Mouse (Mus musculus) neural tube, embryonic 15.5 days (tissue): ENCODE data around the gene Col26a1. TPM values are rescaled to one million over a fixed set of nuclear protein-coding genes. Genes with fewer than 3 reads are reported as not detected.
"Not testable (repeated sequence)": the region's sequence is repeated elsewhere in the genome, so short reads cannot be mapped to it uniquely, and the experiment has no call there.

Source experiments
- ATAC-seq: fragments of 200-750 bp; cut with Nextera tagmentation; 2 replicates; pipeline ENCODE4 v1.8.0; 2017; ENCODE audit warnings: mild to moderate bottlenecking, moderate TSS enrichment, moderate library complexity; ENCODE audit not compliant: low FRiP score
- H3K27ac ChIP-seq: fragments of 300-500 bp; sonication (generic); replicated peaks from 2 replicates; pipeline ENCODE4 v1.5.1; 2015; ENCODE audit warnings: mild to moderate bottlenecking, inconsistent platforms
- H3K27me3 ChIP-seq: fragments of 300-500 bp; sonication (generic); replicated peaks from 2 replicates; pipeline ENCODE4 v1.6.1; 2015; ENCODE audit warnings: inconsistent platforms
- H3K36me3 ChIP-seq: fragments of 300-500 bp; sonication (generic); 2 replicates; pipeline ENCODE4 v1.6.1; 2015; ENCODE audit warnings: inconsistent platforms
- H3K4me1 ChIP-seq: fragments of 300-500 bp; sonication (generic); 2 replicates; pipeline ENCODE4 v1.6.1; 2015; ENCODE audit warnings: inconsistent platforms
- H3K4me2 ChIP-seq: fragments of 300-500 bp; sonication (generic); 2 replicates; pipeline ENCODE4 v1.6.1; 2015; ENCODE audit warnings: inconsistent platforms, mild to moderate bottlenecking, moderate library complexity
- H3K4me3 ChIP-seq: fragments of 300-500 bp; sonication (generic); replicated peaks from 2 replicates; pipeline ENCODE4 v1.5.1; 2015; ENCODE audit warnings: mild to moderate bottlenecking, inconsistent platforms
- H3K9ac ChIP-seq: fragments of 300-500 bp; sonication (generic); replicated peaks from 2 replicates; pipeline ENCODE4 v1.6.1; 2015; ENCODE audit warnings: mild to moderate bottlenecking, inconsistent platforms
- H3K9me3 ChIP-seq: fragments of 300-500 bp; sonication (generic); replicated peaks from 2 replicates; pipeline ENCODE4 v1.6.1; 2016; ENCODE audit warnings: inconsistent platforms
- WGBS: fragments of 180-500 bp; shearing (Covaris S2); methylation state at CpG from one replicate; pipeline ENCODE4 v1.1.7; 2015; ENCODE audit warnings: mixed read lengths; 5-methylcytosine and 5-hydroxymethylcytosine counted together
- polyA plus RNA-seq: library from polyadenylated mRNA; unstranded; fragments of >200 nt; fragmentation: Nextera tagmentation; extraction: Ambion mirVana; gene quantifications from 2 replicates; pipeline ENCODE4 v1.2.1, GENCODE M21; 2015

Col26a1 gene
- polyA plus RNA-seq, 1 experiment from 2014 or later: 45.5 TPM

GRCm38 (mm10) chr5:136764157-136764669 is 118.8 kb downstream of the Col26a1 start:
- Histone ChIP-seq H3K27me3 (no peaks in the 10 kb centered on the region), H3K4me1 (no peaks in the 10 kb centered on the region), H3K4me3 (no peak overlapping the region), H3K36me3 (no peaks in the 10 kb centered on the region), H3K9ac (no peak overlapping the region), H3K4me2 (no peak overlapping the region), H3K9me3 (no peaks in the 10 kb centered on the region), H3K27ac (no peak overlapping the region)
- WGBS: 39% methylated on average over 8 of the region's 8 CpGs
- ATAC-seq: no peak

- WGBS: 69% methylated on average over 6 of the region's 6 CpGs
- no peak overlapping the region for H3K4me3 ChIP-seq
- H3K9me3 ChIP-seq: no peaks in the 10 kb centered on the region
- H3K27ac ChIP-seq: no peak overlapping the region
- H3K27me3 ChIP-seq: no peaks in the 10 kb centered on the region
- no peak overlapping the region for H3K4me2 ChIP-seq
- H3K9ac ChIP-seq: no peak overlapping the region
- no peaks in the 10 kb centered on the region for H3K4me1 ChIP-seq
- ATAC-seq: no peak
- H3K36me3 ChIP-seq: no peaks in the 10 kb centered on the region
Observed at GRCm38 (mm10) chr5:136760345-136760744, 122.7 kb downstream of the Col26a1 start.

- Histone ChIP-seq H3K9ac (no peak overlapping the region), H3K9me3 (no peaks in the 10 kb centered on the region), H3K36me3 (no peaks in the 10 kb centered on the region), H3K4me3 (no peak overlapping the region), H3K4me1 (no peaks in the 10 kb centered on the region), H3K27ac (no peak overlapping the region), H3K4me2 (no peak overlapping the region), H3K27me3 (no peaks in the 10 kb centered on the region)
- ATAC-seq: no peak
- 44% methylated on average over 6 of the region's 6 CpGs for WGBS
Observed at GRCm38 (mm10) chr5:136759781-136760180, 123.2 kb downstream of the Col26a1 start.

GRCm38 (mm10) chr5:136755696-136756095 is 127.3 kb downstream of the Col26a1 start:
- Histone ChIP-seq H3K4me2 (no peak overlapping the region), H3K9me3 (no peaks in the 10 kb centered on the region), H3K9ac (no peak overlapping the region), H3K27me3 (no peaks in the 10 kb centered on the region), H3K36me3 (no peaks in the 10 kb centered on the region), H3K27ac (no peak overlapping the region), H3K4me3 (no peak overlapping the region), H3K4me1 (no peaks in the 10 kb centered on the region)
- 1% methylated on average over 3 of the region's 3 CpGs for WGBS
- ATAC-seq: no peak

GRCm38 (mm10) chr5:136754053-136754591 is 128.9 kb downstream of the Col26a1 start:
- no peak overlapping the region for H3K4me2 ChIP-seq
- ATAC-seq: no peak
- H3K27me3 ChIP-seq: no peaks in the 10 kb centered on the region
- WGBS: 74% methylated on average over 14 of the region's 14 CpGs
- no peak overlapping the region for H3K4me3 ChIP-seq
- no peak overlapping the region for H3K27ac ChIP-seq
- peaks cover under 1% of the 10 kb centered on the region; the same call in 1 of the 2 replicates for H3K36me3 ChIP-seq
- no peaks in the 10 kb centered on the region for H3K9me3 ChIP-seq
- no peaks in the 10 kb centered on the region for H3K4me1 ChIP-seq
- H3K9ac ChIP-seq: no peak overlapping the region

GRCm38 (mm10) chr5:136753176-136753575 is 129.8 kb downstream of the Col26a1 start:
- not testable (repeated sequence) for ATAC-seq

GRCm38 (mm10) chr5:136752104-136752503 is 130.9 kb downstream of the Col26a1 start:
- Histone ChIP-seq H3K4me3 (no peak overlapping the region), H3K4me1 (no peaks in the 10 kb centered on the region), H3K9ac (no peak overlapping the region), H3K27me3 (no peaks in the 10 kb centered on the region), H3K9me3 (no peaks in the 10 kb centered on the region), H3K4me2 (no peak overlapping the region), H3K27ac (no peak overlapping the region), H3K36me3 (peaks cover 7% of the 10 kb centered on the region; the same call in 1 of the 2 replicates)
- ATAC-seq: no peak
- 97% methylated on average over 19 of the region's 19 CpGs for WGBS

More at GRCm38 (mm10) chr5:136753176-136753575, 129.8 kb downstream of the Col26a1 start:
- H3K27me3 ChIP-seq, H3K4me1 ChIP-seq, H3K4me2 ChIP-seq, H3K9me3 ChIP-seq, H3K27ac ChIP-seq, H3K9ac ChIP-seq, H3K36me3 ChIP-seq, H3K4me3 ChIP-seq: not testable (repeated sequence)
- 70% methylated on average over 7 of the region's 7 CpGs for WGBS

DNA sequence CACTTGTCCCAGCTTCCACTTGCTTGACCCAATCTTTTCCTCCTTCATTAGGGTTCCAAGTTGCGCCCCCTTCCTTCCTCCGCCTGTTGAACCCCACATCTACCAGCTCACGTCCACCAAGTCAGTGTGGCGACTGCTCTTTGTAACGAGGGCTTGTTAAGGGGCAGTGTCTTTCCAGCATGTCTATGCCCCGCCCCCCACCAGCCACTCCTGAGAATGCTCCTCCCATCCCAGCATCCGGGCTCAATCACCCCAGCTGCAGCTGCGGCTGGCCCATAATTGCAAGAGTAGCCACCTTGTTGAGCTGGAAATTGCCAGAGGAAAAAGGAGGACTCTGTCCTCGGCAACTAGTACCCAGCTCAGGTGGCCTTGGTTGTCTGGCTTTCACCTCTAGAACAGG is 136.4 kb downstream of the Col26a1 start:
- Histone ChIP-seq H3K4me2 (no peak overlapping the region), H3K27ac (no peak overlapping the region), H3K27me3 (no peaks in the 10 kb centered on the region), H3K4me1 (no peaks in the 10 kb centered on the region), H3K9me3 (no peaks in the 10 kb centered on the region), H3K9ac (no peak overlapping the region), H3K36me3 (peaks cover 7% of the 10 kb centered on the region; the same call in 1 of the 2 replicates), H3K4me3 (no peak overlapping the region)
- no peak for ATAC-seq
- 65% methylated on average over 9 of the region's 9 CpGs for WGBS

- H3K9ac ChIP-seq: no peak overlapping the region
- no peak overlapping the region for H3K4me2 ChIP-seq
- H3K27me3 ChIP-seq: no peaks in the 10 kb centered on the region; the same call in 1 of the 2 replicates
- H3K9me3 ChIP-seq: no peaks in the 10 kb centered on the region
- no peak overlapping the region for H3K27ac ChIP-seq
- H3K4me1 ChIP-seq: no peaks in the 10 kb centered on the region
- H3K4me3 ChIP-seq: no peak overlapping the region
- H3K36me3 ChIP-seq: no peaks in the 10 kb centered on the region
- WGBS: 49% methylated on average over 6 of the region's 6 CpGs
- no peak for ATAC-seq
Observed at GRCm38 (mm10) chr5:136738918-136739317, 144.1 kb downstream of the Col26a1 start.

- H3K27me3 ChIP-seq, H3K4me3 ChIP-seq, H3K4me1 ChIP-seq, H3K9me3 ChIP-seq, H3K4me2 ChIP-seq, ATAC-seq, H3K27ac ChIP-seq, H3K36me3 ChIP-seq, H3K9ac ChIP-seq: not testable (repeated sequence)
- 84% methylated on average over 5 of the region's 5 CpGs for WGBS
Observed at GRCm38 (mm10) chr5:136726271-136726670, 156.7 kb downstream of the Col26a1 start.

- no peak overlapping the region for H3K9ac ChIP-seq
- H3K27ac ChIP-seq: no peak overlapping the region
- no peaks in the 10 kb centered on the region for H3K9me3 ChIP-seq
- peaks cover 14% of the 10 kb centered on the region for H3K4me1 ChIP-seq
- no peak overlapping the region for H3K4me3 ChIP-seq
- H3K27me3 ChIP-seq: no peaks in the 10 kb centered on the region
- no peaks in the 10 kb centered on the region for H3K36me3 ChIP-seq
- no peak for ATAC-seq
- no peak overlapping the region for H3K4me2 ChIP-seq
- WGBS: 82% methylated on average over 5 of the region's 5 CpGs
Observed at GRCm38 (mm10) chr5:136721596-136721995, 161.4 kb downstream of the Col26a1 start.

DNA sequence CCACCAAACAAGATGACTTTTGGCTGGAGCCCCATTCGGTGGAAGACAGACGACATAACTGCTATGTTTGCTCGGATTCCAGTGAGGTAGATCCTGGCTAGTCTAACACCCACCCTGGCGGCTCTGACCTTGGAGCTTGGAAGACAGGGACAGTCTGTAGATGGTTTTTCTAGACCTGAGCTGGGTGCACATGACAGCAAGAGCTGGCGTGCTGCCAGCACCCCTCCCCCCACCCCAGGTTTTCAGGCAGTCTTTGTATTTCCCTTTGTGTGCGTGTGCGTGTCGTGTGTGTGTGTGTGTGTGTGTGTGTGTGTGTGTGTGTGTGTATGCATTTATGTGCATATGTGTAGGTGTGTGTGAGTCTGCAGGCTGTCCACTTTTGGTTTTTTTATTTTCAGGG is 164.4 kb downstream of the Col26a1 start:
- Histone ChIP-seq H3K4me3 (no peak overlapping the region), H3K36me3 (no peaks in the 10 kb centered on the region), H3K9me3 (no peaks in the 10 kb centered on the region), H3K4me2 (no peak overlapping the region), H3K27ac (no peak overlapping the region), H3K9ac (no peak overlapping the region), H3K27me3 (no peaks in the 10 kb centered on the region), H3K4me1 (peaks cover 25% of the 10 kb centered on the region)
- 50% methylated on average over 8 of the region's 8 CpGs for WGBS
- ATAC-seq: no peak
